Mouse (Mus musculus) heart, adult 2 months (tissue): ENCODE results near the gene Epb41l4b.

Experiments used
- CTCF ChIP-seq: fragments of 200-600 bp; IDR thresholded peaks from 2 replicates; pipeline ENCODE4 v1.8.1; 2022; ENCODE audit warnings: antibody characterized with exemption, mild to moderate bottlenecking, moderate library complexity
- EP300 ChIP-seq: fragments of 200-500 bp; IDR thresholded peaks from 2 replicates; pipeline ENCODE4 v1.6.1; 2011; ENCODE audit warnings: low read depth, low read length, control low read depth; ENCODE audit not compliant: insufficient read depth
- POLR2A ChIP-seq: fragments of 200-500 bp; IDR thresholded peaks from 2 replicates; pipeline ENCODE4 v1.6.1; 2011; ENCODE audit warnings: mild to moderate bottlenecking, low read depth, low read length, control low read depth; ENCODE audit not compliant: insufficient read depth

DNA sequence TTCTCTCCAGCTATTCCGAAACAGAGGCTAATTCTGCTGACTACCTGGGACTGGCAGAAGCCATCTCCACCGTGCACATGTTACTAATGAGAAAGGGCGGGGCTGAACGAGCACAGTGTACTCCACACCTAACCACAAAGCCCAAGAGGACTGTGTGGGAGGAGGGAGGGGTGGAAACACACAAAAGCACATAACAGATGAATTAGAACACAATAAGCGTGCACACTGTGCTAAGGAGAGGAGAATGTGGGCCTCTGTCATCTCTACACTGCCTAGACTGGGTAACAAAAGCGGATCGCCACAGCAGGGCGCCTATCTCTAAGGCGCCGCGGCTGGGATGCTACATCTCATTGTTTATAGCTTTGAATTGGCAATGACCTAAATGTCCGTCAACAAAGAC is 51.9 kb downstream of the Epb41l4b start:
- TF ChIP-seq CTCF: no peak
- TF ChIP-seq POLR2A: no peak
- no peak for TF ChIP-seq EP300
